Mouse (Mus musculus) layer of hippocampus, postnatal 10 days (tissue): ENCODE results near the gene Nptx2. TPM values are rescaled to one million over a fixed set of nuclear protein-coding genes. Genes with fewer than 3 reads are reported as not detected.

Experiments used
- DNase-seq, 2 experiments: peaks; one replicate each; pipeline ENCODE4 v3.0.0; 2021; ENCODE audit warnings: low spot score in 2 of 2
- long read RNA-seq: library from polyadenylated mRNA; stranded (forward); transcript quantifications from one replicate; pipeline ENCODE4 v2.0.0, GENCODE M21; 2023
- total RNA-seq, 2 experiments: library from RNA; stranded (reverse); gene quantifications; 2 replicates each; pipeline ENCODE4 v1.2.3; 2021

Nptx2 gene
- total RNA-seq: 10 to 100 TPM; 50.6 to 56.9 TPM
- long read RNA-seq, transcript Nptx2-201 (5 exons, 2,536 nt): major isoform, 42 of 52 reads
- long read RNA-seq, partial matches to known transcripts: 3 of 52 reads
- long read RNA-seq, other reads (novel, unspliced or antisense): 7 of 52 reads

GRCm38 (mm10) chr5:144545653-144546422 lies at the start of gene Nptx2:
Nptx2 (plus strand) TSS chr5:144545902.
- peak; percentile 83 to 90 for DNase-seq

GRCm38 (mm10) chr5:144496481-144496880 lies 49.2 kb upstream of the Nptx2 start:
- DNase-seq: no peak

- no peak for DNase-seq
Observed at GRCm38 (mm10) chr5:144504239-144504638, 41.5 kb upstream of the Nptx2 start.

GRCm38 (mm10) chr5:144505731-144506130 lies 40.0 kb upstream of the Nptx2 start:
- DNase-seq: no peak

- no peak for DNase-seq
Observed at GRCm38 (mm10) chr5:144506156-144506555, 39.5 kb upstream of the Nptx2 start.

- no peak for DNase-seq
Observed at GRCm38 (mm10) chr5:144506689-144507552, 38.8 kb upstream of the Nptx2 start.

- no peak for DNase-seq
Observed at GRCm38 (mm10) chr5:144509431-144509830, 36.3 kb upstream of the Nptx2 start.

- DNase-seq: peak; percentile 10 to 20
Observed at GRCm38 (mm10) chr5:144514738-144515137, 31.0 kb upstream of the Nptx2 start.

GRCm38 (mm10) chr5:144515241-144515640 lies 30.5 kb upstream of the Nptx2 start:
- DNase-seq: no peak

- DNase-seq: no peak
Observed at GRCm38 (mm10) chr5:144520096-144520495, 25.6 kb upstream of the Nptx2 start.

- no peak for DNase-seq
Observed at GRCm38 (mm10) chr5:144524774-144525173, 20.9 kb upstream of the Nptx2 start.

- DNase-seq: no peak
Observed at GRCm38 (mm10) chr5:144529123-144529522, 16.6 kb upstream of the Nptx2 start.

- no peak for DNase-seq
Observed at GRCm38 (mm10) chr5:144542711-144543308, 2.9 kb upstream of the Nptx2 start.

GRCm38 (mm10) chr5:144546423-144546995 lies 807 bp downstream of the Nptx2 start:
- DNase-seq: no peak

GRCm38 (mm10) chr5:144547333-144547878 lies 1.7 kb downstream of the Nptx2 start:
- no peak for DNase-seq

GRCm38 (mm10) chr5:144548079-144548631 lies 2.5 kb downstream of the Nptx2 start:
- DNase-seq: peak; percentile 25 to 40

- DNase-seq: no peak
Observed at GRCm38 (mm10) chr5:144550003-144550402, 4.3 kb downstream of the Nptx2 start.

- no peak for DNase-seq
Observed at GRCm38 (mm10) chr5:144550622-144551137, 5.0 kb downstream of the Nptx2 start.

- DNase-seq: no peak
Observed at GRCm38 (mm10) chr5:144556710-144557109, 11.0 kb downstream of the Nptx2 start.

GRCm38 (mm10) chr5:144557363-144557762 lies 11.7 kb downstream of the Nptx2 start:
- DNase-seq: no peak
